Mouse (Mus musculus): ENCODE results near the gene Trappc6a.

GRCm38 (mm10) chr7:19461488-19461887, 46.7 kb upstream of the Trappc6a start:
- TF ChIP-seq CTCF (IDR thresholded peaks at IDR 0.05; ENCODE audit: borderline replicate concordance, insufficient read depth, low read length) (peak; percentile 55; the same call in 1 of the 2 replicates), POLR2A (IDR thresholded peaks at IDR 0.05; ENCODE audit: low read depth, low read length) (no peak)

Data from embryonic fibroblast, embryonic 13.5 days (primary cell).